Mouse (Mus musculus) cerebellum, adult 2 months (tissue): ENCODE results near the gene Bfsp2.

Source experiments
- CTCF ChIP-seq: fragments of 200-500 bp; IDR thresholded peaks from 2 replicates; pipeline ENCODE4 v1.5.1; 2011; ENCODE audit warnings: low read depth, mild to moderate bottlenecking, control low read depth, low read length, moderate library complexity, borderline replicate concordance; ENCODE audit not compliant: insufficient read depth
- POLR2A ChIP-seq: fragments of 200-500 bp; IDR thresholded peaks from 2 replicates; pipeline ENCODE4 v1.6.1; 2011; ENCODE audit warnings: low read length, control low read depth, borderline replicate concordance; ENCODE audit not compliant: insufficient read depth

DNA sequence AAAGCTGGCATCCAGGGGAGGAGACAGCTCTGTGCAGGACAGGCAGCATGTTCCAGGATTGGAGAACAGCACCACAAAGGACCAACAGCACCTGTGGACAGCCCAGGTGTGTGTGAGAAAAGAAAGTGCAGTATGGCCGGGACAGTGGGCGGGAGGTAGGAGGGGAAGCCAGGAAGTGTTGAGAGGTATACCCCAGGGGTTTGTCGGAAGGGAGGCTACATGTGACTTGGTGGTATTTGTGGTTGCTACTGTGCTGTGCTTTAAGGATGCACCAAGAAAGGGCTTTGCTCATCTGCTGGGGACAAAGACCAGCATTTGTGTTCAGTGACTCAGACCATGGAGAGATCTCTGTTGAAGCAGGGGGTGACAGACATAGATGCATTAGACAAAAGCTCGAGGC is 9.7 kb upstream of the Bfsp2 start:
- TF ChIP-seq CTCF, result no peak
- no peak for TF ChIP-seq POLR2A
